Mouse (Mus musculus): ENCODE results near the gene Cacna2d1.

DNA sequence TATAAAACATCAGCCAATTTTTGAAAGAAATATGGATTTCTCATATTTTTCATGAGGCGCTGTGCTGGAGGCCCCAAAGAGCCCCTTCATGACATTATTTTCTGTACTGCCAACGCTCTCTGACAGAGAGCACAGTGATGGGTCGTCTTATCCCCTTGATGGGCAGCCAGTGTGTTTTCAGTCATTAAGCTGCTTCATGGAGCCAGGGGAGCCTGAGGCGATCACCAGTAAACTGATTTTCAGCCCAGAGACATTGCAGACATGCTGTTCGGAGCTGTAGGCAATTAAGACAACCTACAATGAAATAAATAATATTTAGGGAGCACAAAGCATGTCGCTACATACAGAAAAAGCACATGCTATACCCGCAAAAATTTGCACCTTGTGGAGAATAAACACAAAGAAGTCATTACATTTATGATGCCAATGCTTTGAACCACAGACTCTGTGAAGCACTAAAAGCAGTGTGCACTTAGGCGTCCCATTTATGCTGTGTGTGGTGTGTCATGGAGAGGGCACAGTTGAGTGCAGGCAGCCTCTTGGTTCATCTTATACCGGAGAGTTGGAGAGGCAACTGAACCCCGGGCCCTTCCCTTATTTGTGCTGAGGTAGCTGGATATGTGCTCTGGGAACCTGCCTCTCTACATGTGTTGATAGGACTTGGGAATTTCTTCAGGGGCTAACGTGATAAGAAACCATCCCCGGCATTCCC lies 57.1 kb downstream of the Cacna2d1 start:
- TF ChIP-seq POLR2A (IDR thresholded peaks at IDR 0.05; ENCODE audit: insufficient read depth, low read depth, low read length), result no peak
- no peak for TF ChIP-seq CTCF (IDR thresholded peaks at IDR 0.05; ENCODE audit: insufficient read depth, low read depth, low read length)
